Mouse (Mus musculus): ENCODE data around the gene Pbrm1. TPM values are rescaled to one million over a fixed set of nuclear protein-coding genes. Genes with fewer than 3 reads are reported as not detected.
A peak's percentile ranks its signal among the peaks of the same experiment; 100 is the strongest.

Pbrm1 gene
- total RNA-seq, 2 experiments from 2014 or later: 53.5 to 65.9 TPM

DNA sequence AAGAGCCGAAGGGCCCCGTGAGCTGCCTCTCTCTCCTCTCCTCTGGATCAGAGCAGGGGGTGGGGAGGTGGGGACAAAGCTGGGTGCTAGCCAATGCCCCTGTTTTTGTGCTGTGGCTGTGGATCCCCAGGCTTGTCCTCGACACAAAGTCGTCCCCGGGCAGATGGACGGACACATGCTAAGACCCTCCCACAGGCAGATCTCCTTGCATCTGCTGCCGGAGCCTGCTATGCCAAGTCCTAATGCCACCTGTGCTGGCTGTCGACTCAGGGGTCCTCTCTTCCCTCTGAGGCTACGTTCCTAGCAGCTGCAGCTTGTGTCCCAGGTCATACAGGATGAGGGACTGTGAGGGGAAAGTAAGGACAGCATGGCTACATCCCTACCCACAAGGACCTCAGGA is 147.9 kb downstream of the Pbrm1 start:
- DNase-seq: no peak

DNA sequence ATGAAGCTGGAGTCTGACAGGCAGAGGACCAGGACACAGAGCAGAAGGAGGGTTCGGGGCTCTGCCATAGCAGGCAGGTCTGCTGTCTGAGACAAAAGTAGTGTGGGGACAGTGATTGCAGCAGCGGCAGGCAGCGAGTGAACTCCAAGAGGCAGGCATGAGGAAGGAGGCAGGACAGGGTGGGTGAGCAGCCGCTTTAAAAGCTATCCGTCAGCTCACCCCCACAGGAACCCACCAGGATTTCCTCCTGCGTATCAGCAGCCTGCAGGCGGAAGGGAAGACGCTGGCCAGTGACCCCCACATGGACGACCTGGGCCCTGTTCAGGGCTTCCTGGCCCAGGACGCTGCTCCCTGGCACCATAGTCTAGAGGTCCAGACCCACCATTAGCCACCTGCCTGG is 149.5 kb downstream of the Pbrm1 start, which contains the start of gene Stab1:
Gene Stab1 (minus strand): TSS at position 217 of the 400 bp plus-strand sequence.
- DNase-seq: peak; percentile 55

DNA sequence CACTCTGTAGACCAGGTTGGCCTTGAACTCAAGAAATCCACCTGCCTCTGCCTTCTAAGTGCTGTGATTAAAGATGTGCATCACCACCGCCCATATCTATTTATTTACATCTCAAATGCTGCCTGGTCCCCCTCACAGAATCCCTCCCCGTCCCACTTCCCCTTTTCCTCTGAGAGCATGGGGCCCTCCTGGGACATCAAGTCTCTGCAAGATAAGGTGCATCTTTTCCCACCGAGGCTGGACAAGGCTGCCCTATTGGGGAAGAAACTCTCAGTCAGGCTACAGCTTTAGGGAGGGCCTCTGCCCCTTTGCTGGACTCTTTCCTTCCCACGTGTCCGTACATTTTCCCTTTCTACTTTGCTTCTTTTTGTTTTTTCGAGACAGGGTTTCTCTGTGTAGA is 150.6 kb downstream of the Pbrm1 start:
- DNase-seq: no peak

DNA sequence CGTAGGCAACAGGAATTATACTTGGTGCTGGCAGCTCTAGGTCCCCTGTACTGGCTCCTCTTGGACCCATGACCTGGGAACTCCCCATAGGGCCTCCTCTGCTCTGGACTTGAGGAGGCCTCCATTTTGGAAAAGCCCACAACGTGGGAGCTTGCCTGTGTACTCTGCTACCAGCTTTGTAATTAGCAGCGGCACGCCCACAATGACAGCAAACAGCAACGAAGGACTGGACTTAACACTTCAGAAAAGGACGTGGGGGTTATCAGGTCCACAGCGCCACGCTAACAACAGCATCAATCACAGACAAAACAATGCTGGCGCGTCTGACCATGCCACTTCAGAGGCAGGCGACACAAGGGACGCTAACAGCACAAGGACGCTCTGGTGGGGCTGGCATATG is 152.0 kb downstream of the Pbrm1 start:
- DNase-seq: no peak

Other genes with a start within 250 kb of the Pbrm1 start
- 10 to 100 TPM; 23.2 to 27.1 TPM for gene Tmem110, start 193.5 kb upstream of the Pbrm1 start, total RNA-seq (2021)
- 10 to 100 TPM; 11.1 to 11.6 TPM for gene Mustn1, start 139.9 kb upstream of the Pbrm1 start, total RNA-seq (2021)
- 100 to 1,000 TPM; 167 to 428 TPM for gene Itih4, start 132.7 kb upstream of the Pbrm1 start, total RNA-seq (2021)
- gene Itih3, start 95.4 kb upstream of the Pbrm1 start, total RNA-seq (2021): 100 to 1,000 TPM in 1 of 2 experiments, 10 to 100 TPM in 1; 87.4 to 223 TPM
- gene Itih1, start 75.8 kb upstream of the Pbrm1 start, total RNA-seq (2021): 100 to 1,000 TPM in 1 of 2 experiments, 10 to 100 TPM in 1; 52.9 to 125 TPM
- 10 to 100 TPM in 1 of 2 experiments, 1 to 10 TPM in 1; 8.5 to 13.9 TPM for gene Nek4, start 67.8 kb upstream of the Pbrm1 start, total RNA-seq (2021)
- 10 to 100 TPM; 35.0 to 47.0 TPM for gene Glt8d1, start 17.7 kb upstream of the Pbrm1 start, total RNA-seq (2021)
- gene Spcs1, start 17.5 kb upstream of the Pbrm1 start, total RNA-seq (2021): 100 to 1,000 TPM; 215 to 225 TPM
- 10 to 100 TPM; 61.5 to 81.2 TPM for gene Gnl3, start within 50 bp of the Pbrm1 start, total RNA-seq (2021)
- gene Smim4, start 109.8 kb downstream of the Pbrm1 start, total RNA-seq (2021): 100 to 1,000 TPM in 1 of 2 experiments, 10 to 100 TPM in 1; 86.9 to 103 TPM
- 10 to 100 TPM; 52.0 to 52.6 TPM for gene Nt5dc2, start 111.9 kb downstream of the Pbrm1 start, total RNA-seq (2021)
- gene Stab1, start 149.5 kb downstream of the Pbrm1 start, total RNA-seq (2021): 10 to 100 TPM; 74.3 to 74.8 TPM
- 10 to 100 TPM; 11.1 to 45.0 TPM for gene Tnnc1, start 189.2 kb downstream of the Pbrm1 start, total RNA-seq (2021)
- 100 to 1,000 TPM; 224 to 328 TPM for gene Nisch, start 197.8 kb downstream of the Pbrm1 start, total RNA-seq (2021)
- gene Sema3g, start 198.7 kb downstream of the Pbrm1 start, total RNA-seq (2021): 10 to 100 TPM; 12.1 to 12.3 TPM
- 1 to 10 TPM; 9.1 to 9.2 TPM for gene Phf7, start 232.2 kb downstream of the Pbrm1 start, total RNA-seq (2021)
- 10 to 100 TPM; 58.4 to 67.6 TPM for gene Bap1, start 232.3 kb downstream of the Pbrm1 start, total RNA-seq (2021)

Measured in adrenal gland, postnatal 10 days (tissue).